Mouse (Mus musculus) naive thymus-derived CD4-positive, alpha-beta T cell, adult 5 months (primary cell): Measurements from ENCODE around the gene Clhc1. TPM values are rescaled to one million over a fixed set of nuclear protein-coding genes. Genes with fewer than 3 reads are reported as not detected.

Experiments
- polyA plus RNA-seq: library from polyadenylated mRNA; unstranded; fragments of 100-300 nt; shearing (Covaris generic); gene quantifications from one replicate; pipeline ENCODE4 v1.2.1, GENCODE M21; 2017

Clhc1 gene
- polyA plus RNA-seq: 0.39 TPM

GRCm38 (mm10) chr11:29547752-29548503, at the start of gene Clhc1, which contains the start of gene Rps27a:
Gene Clhc1 (plus strand): TSS chr11:29547950.
Gene Rps27a (minus strand): TSS chr11:29548109.

GRCm38 (mm10) chr11:29514682-29515412, 32.9 kb upstream of the Clhc1 start, which contains the start of gene Prorsd1:
Gene Prorsd1 (minus strand): TSS chr11:29515033.

GRCm38 (mm10) chr11:29525988-29526794, 21.6 kb upstream of the Clhc1 start, which contains the start of gene Mtif2:
Gene Mtif2 (plus strand): TSS chr11:29526408.

Other genes starting within 250 kb of the Clhc1 start
- gene Ccdc88a, start 174.3 kb upstream of the Clhc1 start, polyA plus RNA-seq: 1.2 TPM
- 27.0 TPM for gene Prorsd1, start 32.9 kb upstream of the Clhc1 start, polyA plus RNA-seq
- gene Mtif2, start 21.5 kb upstream of the Clhc1 start, polyA plus RNA-seq: 30.0 TPM
- 534 TPM for gene Rps27a, start 159 bp downstream of the Clhc1 start, polyA plus RNA-seq
- gene Rtn4, start 145.0 kb downstream of the Clhc1 start, polyA plus RNA-seq: 30.9 TPM